Mouse (Mus musculus) megakaryocyte-erythroid progenitor cell, adult 5-6 weeks (primary cell): ENCODE data around the gene Snx9. TPM values are rescaled to one million over a fixed set of nuclear protein-coding genes. Genes with fewer than 3 reads are reported as not detected.

Experiments used
- ATAC-seq: replicated peaks from 2 replicates; pipeline ENCODE4 v1.8.0; 2016; ENCODE audit warnings: mild to moderate bottlenecking, inconsistent platforms; ENCODE audit not compliant: severe bottlenecking, poor library complexity, low FRiP score, low TSS enrichment
- total RNA-seq, 2 experiments: library from RNA; stranded (forward) in 1 of 2; stranded (reverse) in 1 of 2; fragments of 200-1000, 215-1000 nt in 1 of 2; fragments of >200 nt in 1 of 2; fragmentation: Nextera tagmentation in 1 of 2; gene quantifications; 2 replicates each; pipeline ENCODE4 v1.2.3; 2014 to 2017

Gene Snx9
- total RNA-seq, 2 experiments from 2014 or later, result 16.5 to 25.8 TPM

DNA sequence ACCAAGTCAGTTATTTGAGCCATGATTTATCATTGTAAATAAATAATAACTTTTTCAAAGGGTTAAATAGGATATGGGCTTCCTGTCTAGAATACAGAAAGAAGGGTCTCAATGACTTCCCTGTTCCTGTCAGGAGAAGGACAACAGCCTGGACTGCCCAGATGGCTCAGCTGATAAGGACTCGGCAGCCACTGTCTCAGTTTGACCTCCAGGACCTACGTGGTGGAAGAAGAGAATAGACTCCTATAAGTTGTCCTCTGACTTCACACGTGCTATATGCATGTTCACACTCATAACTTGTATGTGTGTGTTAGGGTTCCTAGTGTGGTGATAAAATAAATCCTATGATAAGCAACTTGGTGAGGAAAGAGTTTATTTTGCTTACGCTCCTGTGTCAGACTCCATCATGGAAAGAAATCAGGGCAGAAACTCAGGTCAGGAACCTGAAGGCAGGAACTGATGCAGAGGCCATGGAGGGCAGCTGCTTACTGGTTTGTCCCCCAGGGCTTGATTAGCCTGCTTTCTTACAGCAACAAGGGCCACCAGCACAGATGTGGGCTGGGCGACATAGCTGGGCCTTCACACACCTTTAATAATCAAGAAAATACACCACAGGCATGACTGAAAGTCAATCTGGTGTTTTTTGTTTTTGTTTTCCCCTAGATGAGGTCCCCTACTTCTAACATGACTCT lies 1.4 kb upstream of the Snx9 start:
- ATAC-seq, result 0 out of 2 replicates have a peak, but pooled peaks have one; percentile 27

GRCm38 (mm10) chr17:5840550-5841127 lies 490 bp upstream of the Snx9 start:
- ATAC-seq, result peak; percentile 48

DNA sequence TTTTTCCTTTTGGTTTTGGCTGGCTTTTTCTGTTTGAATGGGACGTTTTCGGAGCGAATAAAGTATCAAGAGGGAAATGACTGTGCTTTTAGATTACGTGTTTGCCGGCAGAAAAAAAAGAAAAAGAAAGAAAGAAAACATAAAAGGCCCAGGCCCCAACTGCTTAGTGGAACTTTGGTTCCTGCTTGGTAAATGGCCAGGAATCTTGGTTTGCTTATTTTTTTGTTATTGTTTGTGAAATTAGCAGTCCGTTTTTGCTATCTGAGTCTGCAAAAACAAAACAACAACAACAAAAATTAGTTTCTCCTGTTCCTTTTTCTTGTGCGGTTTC lies 779 bp downstream of the Snx9 start:
- ATAC-seq, result no peak

GRCm38 (mm10) chr17:5842988-5843640 lies 2.0 kb downstream of the Snx9 start:
- ATAC-seq, result no peak

GRCm38 (mm10) chr17:5843641-5843990 lies 2.5 kb downstream of the Snx9 start:
- ATAC-seq, result no peak

GRCm38 (mm10) chr17:5845376-5845775 lies 4.2 kb downstream of the Snx9 start:
- no peak for ATAC-seq

DNA sequence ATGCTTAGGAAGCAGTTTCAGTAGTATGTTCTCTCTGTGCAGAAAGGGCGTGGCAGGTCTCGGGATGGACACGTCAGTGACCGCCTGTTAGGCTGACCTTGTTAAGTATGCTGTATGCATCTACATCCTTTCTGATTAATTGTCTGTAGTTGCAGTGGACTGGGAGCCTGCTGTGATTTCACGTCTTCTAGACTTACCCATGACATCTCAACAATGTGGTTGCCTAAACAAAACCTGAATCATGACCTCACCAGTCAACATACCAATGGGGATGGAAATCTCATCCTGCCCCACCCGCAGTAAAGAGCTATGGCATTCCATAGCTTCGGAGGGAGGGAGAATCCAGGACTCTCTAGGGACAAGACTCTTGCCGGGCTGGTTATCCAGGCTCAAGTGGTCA lies 5.0 kb downstream of the Snx9 start:
- ATAC-seq, result no peak

- ATAC-seq, result no peak
Observed at GRCm38 (mm10) chr17:5848706-5849415, 7.7 kb downstream of the Snx9 start.

- no peak for ATAC-seq
Observed at GRCm38 (mm10) chr17:5849421-5849910, 8.3 kb downstream of the Snx9 start.

- ATAC-seq, result no peak
Observed at GRCm38 (mm10) chr17:5850031-5850430, 8.9 kb downstream of the Snx9 start.

DNA sequence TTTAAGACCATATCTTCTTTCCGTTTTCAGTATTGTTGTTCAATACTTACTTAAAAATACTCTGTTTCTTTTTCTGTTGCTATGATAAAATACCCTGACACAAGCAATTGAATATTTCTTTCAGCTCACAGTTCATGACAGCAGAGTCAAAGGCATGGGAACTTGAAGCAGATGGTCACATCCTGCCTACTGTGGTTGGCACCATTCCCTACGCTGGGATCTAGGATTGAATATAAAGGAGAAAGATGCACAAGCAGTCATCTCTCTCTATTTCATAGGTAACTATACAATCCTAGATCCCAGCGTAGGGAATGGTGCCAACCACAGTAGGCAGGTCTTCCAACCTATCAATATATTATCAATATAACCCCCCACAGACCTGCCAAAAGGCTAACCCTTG lies 9.3 kb downstream of the Snx9 start:
- no peak for ATAC-seq

- ATAC-seq, result no peak
Observed at GRCm38 (mm10) chr17:5853936-5854335, 12.8 kb downstream of the Snx9 start.

DNA sequence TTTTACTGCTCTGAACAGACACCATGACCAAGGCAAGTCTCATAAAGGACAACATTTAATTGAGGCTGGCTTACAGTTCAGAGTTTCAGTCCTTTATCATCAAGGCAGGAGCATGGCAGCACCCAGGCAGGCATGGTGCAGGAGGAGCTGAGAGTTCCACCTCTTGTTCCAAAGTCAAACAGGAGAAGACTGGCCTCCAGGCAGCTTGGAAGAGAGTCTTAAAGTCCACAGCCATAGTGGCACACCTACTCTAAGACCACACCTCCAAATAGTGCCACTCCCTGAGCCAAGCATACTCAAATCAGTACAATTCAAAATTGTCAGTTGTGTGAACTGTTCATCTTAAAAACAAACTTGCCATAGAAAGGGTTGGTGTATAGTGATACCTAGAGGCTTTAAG lies 14.4 kb downstream of the Snx9 start:
- no peak for ATAC-seq

- no peak for ATAC-seq
Observed at GRCm38 (mm10) chr17:5856426-5856825, 15.3 kb downstream of the Snx9 start.

DNA sequence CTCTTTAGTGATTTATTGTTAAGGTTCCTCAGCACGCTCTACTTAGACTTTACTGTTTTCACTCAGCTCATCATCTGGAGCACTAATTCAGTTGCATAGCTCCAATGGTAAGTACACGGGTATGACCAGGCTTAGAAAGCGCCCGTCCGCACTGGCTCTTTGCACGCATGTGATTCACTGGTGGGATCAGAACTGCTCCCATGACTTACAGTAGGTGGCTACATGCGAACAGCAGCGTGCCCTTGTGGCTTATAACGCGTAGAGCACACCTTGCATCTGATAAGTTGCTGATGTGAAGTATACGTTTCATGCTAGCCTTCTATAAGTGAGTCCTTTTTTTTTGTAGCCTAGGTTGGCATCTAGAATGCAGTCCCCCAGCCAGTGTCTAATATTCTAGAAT lies 16.1 kb downstream of the Snx9 start:
- no peak for ATAC-seq

DNA sequence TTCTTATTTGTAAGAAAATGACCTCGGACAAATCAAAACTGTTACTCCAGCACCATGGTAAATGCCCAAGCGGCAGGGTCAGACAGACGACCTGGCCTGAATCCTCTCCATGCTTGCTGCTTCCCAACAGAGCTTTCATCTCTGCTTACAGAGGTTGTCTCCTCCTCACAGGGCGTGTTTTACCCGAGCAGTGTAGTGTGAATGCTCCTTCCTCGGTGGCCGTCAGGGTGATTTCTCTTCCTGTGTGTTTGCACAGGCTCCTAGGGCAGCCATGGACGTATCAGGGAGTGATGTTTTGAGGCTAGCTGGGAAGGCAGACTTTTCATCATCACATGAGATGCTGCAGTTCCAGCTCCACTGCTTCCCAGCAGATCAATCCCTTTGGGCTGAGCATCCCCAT lies 17.1 kb downstream of the Snx9 start:
- ATAC-seq, result no peak

GRCm38 (mm10) chr17:5862285-5862684 lies 21.2 kb downstream of the Snx9 start:
- ATAC-seq, result no peak

GRCm38 (mm10) chr17:5862869-5863268 lies 21.7 kb downstream of the Snx9 start:
- ATAC-seq, result no peak

GRCm38 (mm10) chr17:5863745-5864144 lies 22.6 kb downstream of the Snx9 start:
- ATAC-seq, result peak; percentile 91

DNA sequence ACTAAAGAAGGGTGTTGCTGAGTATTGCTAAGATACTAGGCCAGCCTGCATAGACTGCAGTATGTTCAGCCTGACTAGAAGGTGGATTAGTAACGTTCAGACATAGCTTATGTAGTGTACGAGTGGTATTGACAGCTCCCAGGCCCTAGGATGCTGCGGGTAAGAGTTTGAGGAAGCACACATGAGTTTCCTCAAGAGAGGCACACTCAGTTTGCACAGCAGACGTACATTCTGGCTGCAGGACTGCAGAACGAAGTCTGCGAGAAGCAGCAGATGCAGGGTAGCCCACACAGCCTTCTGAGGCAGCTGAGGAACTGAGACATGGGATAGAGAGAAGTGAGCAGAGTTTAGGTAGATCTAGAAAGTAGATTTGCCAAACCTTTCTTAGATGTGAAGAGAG lies 26.3 kb downstream of the Snx9 start:
- no peak for ATAC-seq
